Mouse (Mus musculus): Measurements from ENCODE around the gene Tor1a.

The Tor1a gene

DNA sequence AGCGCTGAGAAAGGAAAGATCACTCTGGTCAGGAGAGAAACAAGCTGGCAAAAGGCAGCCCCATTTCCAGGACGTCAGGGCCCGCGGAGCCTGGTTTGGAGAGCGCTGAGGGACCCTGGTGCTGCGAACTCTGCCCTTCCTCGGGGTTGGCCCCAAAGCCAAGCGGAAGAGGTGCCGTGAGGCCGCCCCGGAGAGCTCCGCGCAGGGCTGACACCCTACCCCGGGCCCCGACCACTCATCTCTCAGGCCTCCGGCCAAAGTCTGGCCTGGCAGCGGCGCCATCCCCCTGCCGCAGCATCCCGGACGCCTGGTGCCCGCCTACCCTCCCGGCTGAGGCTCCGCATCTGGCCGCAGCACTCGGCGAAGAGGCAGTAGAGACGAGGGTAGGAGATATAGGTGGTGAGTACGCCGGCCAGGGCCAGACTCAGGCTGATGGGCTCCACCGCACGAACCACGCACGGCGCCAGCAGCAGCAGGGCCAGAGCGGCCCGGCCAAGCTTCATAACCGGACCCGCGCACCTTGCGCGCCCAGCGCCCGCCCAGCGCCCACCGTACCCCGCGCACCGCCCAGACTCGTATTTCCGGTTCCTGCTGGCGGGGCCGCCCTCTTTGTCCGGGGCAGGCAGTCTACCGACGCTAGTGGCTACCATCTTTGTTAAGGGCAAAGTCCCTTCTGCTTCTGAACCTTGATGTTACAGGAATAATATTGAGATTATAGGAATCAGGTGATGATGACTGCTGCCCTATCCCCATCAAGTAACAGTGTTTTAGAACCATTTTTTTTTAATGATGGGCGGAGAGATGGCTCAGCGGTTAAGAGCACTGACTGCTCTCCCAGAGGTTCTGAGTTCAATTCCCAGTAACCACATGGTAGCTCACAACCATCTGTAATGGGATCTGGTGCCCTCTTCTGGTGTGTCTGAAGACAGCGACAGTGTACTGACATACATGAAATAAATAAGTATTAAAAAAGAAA, at the start of gene Tor1a:
Gene Tor1a (minus strand): TSS at position 582 of the 976 bp plus-strand sequence.
- peak; percentile 84 for DNase-seq (ENCODE audit: inconsistent ontology term)

DNA sequence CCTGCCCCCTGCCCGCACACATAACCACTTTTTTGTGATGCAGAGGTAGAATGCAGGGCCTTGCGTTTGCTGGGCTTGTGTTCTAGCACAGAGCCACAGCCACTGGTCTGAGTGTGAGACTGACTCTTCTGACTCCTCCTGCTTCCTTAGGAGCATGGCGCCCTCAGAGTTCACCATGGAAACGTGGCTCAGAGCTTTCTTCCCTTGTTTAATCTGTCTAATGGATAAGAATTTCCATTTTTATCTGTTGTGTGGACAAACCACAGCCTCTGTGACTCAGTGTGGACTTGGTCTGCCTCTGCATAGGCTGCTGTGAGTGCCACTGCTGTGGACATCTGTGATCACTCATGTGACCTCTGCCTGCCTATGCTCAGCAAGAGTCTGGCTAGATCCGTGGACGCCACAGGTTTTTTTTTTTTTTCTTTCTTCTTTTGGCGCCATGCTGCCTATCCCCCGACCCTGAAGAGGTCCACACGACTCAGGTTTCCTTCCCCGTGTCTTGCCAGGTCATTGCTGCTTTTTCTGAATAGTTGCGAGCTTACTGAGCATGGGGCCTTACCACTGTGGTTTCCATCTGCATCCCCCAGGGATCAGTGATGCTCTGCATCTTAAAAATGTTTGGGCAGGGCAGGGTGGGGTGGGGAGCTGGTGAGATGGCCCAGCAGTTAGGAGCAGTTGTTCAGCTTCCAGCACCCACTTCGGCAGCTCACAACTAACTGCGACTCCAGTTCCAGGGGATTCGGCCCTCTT, 45.8 kb upstream of the Tor1a start:
- DNase-seq (ENCODE audit: inconsistent ontology term) = no peak

DNA sequence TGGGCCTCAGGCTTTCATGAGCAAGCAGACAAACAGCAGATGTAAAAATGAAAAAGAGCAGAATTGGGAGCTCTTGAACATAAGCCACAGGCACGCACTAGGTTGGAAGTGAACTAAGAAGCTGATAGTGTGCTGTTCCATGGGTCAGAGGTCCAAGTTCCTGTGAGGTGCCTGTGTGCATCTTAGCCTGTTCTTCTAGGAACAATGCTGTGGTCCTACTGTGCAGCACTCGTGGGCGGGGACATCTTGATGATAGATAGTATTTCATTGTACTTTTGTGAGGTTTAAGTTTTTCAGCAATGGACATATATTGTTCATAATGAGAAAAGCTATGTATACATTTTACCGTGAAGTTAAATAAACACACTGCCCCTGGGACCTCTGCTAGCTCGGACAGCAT, 39.5 kb upstream of the Tor1a start:
- DNase-seq (ENCODE audit: inconsistent ontology term) = no peak

DNA sequence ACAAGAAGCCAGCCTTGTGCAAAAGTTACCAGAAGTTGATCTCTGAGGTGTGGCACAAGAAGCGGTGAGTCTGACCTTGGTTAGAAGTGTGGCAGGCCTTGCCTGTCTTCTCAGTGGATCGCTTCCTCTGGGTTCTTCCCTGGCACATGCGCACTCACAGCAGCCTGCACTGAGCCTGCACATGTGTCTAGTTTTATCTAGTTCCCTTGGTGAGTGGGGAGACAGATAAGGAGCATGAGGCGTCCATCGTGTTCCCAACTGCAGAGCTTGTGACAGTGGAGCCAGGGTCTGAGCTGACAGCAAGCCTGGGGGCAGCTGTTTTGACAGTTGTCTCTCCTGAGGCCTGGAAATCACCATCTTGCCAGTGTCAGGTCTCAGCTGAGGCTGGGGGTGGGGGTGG, 38.7 kb upstream of the Tor1a start:
- DNase-seq (ENCODE audit: inconsistent ontology term) = no peak

DNA sequence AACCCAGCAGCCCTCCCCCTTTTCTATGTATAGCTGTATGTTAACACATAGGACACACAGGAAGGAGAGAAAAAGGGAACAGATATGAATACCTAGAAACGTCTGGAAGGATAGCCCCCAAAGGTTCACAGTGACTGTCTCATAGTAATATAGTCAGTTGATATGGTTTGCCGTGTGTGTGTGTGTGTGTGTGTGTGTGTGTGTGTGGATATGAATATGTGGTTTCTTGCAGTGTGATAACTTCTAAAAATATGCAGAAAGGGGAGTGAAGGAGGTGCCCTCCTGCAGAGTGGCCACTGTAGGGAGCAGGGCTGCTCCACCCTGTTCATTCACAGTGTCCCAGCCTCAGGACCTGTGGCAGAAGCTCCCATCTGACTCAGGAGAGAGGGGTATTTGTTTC, 37.7 kb upstream of the Tor1a start:
- DNase-seq (ENCODE audit: inconsistent ontology term) = no peak

GRCm38 (mm10) chr2:31002857-31003256, 35.1 kb upstream of the Tor1a start:
- DNase-seq (ENCODE audit: inconsistent ontology term) = no peak

- no peak for DNase-seq (ENCODE audit: inconsistent ontology term)
Observed at GRCm38 (mm10) chr2:30998443-30999260, 30.9 kb upstream of the Tor1a start.

DNA sequence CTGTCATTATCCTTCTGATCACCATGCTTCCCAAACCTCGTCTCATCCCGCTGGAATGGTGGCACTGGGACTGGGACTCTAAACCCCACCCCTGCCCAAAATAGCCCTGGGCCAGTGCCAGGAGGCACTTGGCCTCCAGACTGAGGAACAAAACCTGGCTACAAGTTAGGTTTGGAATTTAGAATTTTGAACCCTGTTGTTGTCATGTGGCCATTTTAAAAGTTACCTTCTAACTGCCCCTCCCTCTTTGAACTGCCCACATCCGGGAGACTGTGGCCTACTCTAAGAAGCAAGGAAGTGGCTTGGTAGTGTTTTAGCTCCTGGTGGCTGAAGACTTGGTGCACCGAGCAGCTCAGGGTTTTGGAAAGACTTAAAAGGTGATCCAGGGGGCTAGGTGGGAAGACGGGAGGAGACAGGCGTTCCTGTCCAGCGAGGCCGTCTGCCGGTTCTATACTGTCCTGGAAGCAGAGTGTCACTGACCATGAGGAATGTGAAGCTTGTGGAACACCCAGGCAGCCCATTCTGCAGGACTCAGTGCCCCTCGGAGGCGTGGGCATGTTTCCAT, 27.8 kb upstream of the Tor1a start:
- DNase-seq (ENCODE audit: inconsistent ontology term) = peak; percentile 36

DNA sequence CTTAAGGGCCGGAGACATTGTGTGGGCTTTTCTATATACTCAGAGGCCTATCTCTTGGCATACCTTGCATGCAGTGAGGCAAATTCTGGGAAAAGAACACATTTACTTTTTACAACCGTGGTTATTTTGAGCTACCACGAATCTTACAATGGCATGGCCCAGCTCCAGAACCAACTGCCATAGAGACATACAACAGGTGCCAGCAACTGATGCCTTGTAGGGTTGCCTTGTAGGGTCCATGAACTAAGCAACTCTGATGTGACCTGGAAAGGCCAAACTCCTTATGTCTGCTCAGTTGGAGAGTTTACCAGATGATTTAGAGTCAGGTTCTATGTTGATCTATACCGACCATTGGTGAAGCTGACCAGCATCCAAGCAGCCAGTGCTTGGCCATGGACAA, 27.1 kb upstream of the Tor1a start:
- no peak for DNase-seq (ENCODE audit: inconsistent ontology term)

GRCm38 (mm10) chr2:30990221-30990620, 22.5 kb upstream of the Tor1a start:
- DNase-seq (ENCODE audit: inconsistent ontology term) = no peak

- peak; percentile 59 for DNase-seq (ENCODE audit: inconsistent ontology term)
Observed at GRCm38 (mm10) chr2:30985111-30986020, 17.6 kb upstream of the Tor1a start.

- DNase-seq (ENCODE audit: inconsistent ontology term) = no peak
Observed at GRCm38 (mm10) chr2:30983024-30983423, 15.3 kb upstream of the Tor1a start.

- DNase-seq (ENCODE audit: inconsistent ontology term) = peak; percentile 100
Observed at GRCm38 (mm10) chr2:30981790-30982513, 14.2 kb upstream of the Tor1a start, which contains the start of the genes BC005624 and Usp20. Gene BC005624 (minus strand): TSS chr2:30982201. Gene Usp20 (plus strand): TSS chr2:30982279.

DNA sequence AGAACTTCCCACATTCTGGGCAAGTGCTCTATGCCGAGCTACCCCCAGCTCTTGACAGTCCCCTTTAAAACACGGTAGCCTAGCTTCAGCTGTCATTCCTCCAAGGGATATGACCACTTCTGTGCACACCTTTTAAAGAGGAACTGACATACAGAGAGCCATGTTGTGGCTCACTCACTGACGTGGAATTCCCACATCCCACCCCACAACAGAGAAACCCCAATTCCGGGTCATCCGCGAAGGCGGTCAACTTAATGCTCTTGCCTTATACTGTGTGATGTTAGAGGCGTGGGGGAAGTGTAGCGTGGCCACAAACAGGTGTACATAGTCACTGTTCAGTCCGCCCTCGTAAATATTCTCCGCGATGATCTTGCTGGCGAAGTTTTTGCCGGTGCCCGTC, 907 bp downstream of the Tor1a start:
- no peak for DNase-seq (ENCODE audit: inconsistent ontology term)

DNA sequence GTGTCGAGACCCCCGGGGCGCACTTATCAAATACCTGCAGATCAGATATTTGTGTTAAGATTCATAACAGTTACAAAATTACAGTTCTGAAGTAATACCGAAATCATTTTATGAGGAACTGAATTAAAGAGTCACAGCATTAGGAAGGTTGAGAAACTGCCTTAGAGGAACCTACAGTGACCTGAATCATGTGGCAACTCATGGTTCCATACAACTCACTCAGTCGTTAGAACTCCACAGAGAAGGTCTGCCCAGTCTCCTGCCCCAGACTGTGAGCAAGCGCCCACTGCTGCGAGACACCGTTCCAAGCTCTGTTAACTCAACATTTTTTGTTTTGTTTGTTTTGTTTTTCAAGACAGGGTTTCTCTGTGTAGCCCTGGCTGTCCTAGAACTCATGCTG, 2.1 kb downstream of the Tor1a start:
- no peak for DNase-seq (ENCODE audit: inconsistent ontology term)

GRCm38 (mm10) chr2:30962570-30963254, 5.0 kb downstream of the Tor1a start:
- no peak for DNase-seq (ENCODE audit: inconsistent ontology term)

DNA sequence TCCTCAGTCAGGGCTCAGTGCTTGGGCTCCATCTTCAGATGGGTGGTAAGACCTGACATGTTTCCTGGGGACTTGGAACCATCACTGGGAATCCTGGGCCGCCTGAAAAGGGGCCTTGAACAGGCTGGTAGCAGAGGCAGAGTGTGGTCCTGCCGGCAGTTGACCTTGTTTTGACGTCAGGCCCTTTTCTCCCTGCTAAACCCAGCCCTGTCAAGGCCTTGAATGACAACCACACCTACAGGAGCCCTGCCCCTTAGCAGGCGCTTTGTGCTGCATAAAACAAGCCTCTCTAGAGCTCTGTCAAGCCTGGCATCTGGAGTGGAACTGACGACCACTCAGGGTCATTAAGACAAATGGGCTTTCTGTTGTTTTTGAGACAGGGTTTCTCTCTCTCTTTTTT, 7.9 kb downstream of the Tor1a start:
- no peak for DNase-seq (ENCODE audit: inconsistent ontology term)

DNA sequence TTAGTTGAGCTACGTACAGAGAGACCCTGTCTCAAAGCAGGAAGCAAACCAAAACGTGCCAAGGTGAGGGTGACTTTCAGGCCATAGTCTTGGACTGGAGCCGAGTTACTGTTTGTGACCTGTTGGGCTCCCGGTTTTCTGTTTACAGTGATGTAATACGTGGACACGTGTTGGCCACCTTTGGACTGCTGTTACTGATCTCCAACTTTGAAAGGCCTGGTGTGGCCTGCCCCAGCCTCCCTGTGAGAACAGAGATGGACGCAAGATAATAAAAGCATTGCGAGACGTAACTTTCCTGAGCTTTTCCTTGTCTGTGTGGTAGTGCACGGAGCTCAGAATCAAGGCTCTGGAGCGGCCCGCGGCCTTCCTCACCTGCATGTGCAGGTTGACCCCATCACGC, 9.0 kb downstream of the Tor1a start:
- DNase-seq (ENCODE audit: inconsistent ontology term) = no peak

DNA sequence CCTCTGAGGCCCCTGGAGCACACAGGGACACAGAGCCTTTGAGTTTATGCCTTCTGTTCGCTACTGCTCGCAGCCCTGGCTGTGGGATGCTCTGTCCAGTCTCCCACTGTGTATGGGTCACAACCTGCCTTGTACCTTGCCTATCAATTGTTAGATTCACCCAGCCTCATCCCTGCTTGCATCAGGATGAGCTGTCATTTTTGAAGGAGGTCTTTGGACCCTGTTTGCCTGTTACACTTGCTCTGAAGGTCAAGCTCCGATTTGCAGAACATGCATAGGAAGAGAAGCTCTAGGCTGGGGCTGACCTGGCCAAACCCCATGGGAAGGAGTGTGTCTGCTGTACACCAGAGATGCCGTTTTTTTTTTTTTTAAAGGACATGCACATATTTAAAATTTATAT, 10.2 kb downstream of the Tor1a start:
- DNase-seq (ENCODE audit: inconsistent ontology term) = no peak
